Mouse (Mus musculus): ENCODE data around the gene Amotl1.

- no peak for TF ChIP-seq CTCF (IDR thresholded peaks at IDR 0.05; ENCODE audit: low read depth, low read length)
- TF ChIP-seq TAL1 (conservative IDR thresholded peaks at IDR 0.05; ENCODE audit: low read depth, low read length), result no peak
Observed at GRCm38 (mm10) chr9:14588690-14589089, 56.2 kb downstream of the Amotl1 start.

Measured in G1E (cell line).